Mouse (Mus musculus): ENCODE results near the gene Olfr920.

Olfr920 gene

GRCm38 (mm10) chr9:38751999-38752398, at the start of gene Olfr920:
TSS of gene Olfr920 (plus strand) at chr9:38752299.
- no peak for DNase-seq (ENCODE audit: low spot score)

GRCm38 (mm10) chr9:38718102-38718501, 34.0 kb upstream of the Olfr920 start, which contains the start of gene Vwa5a:
TSS of gene Vwa5a (plus strand) at chr9:38718268.
- no peak for DNase-seq (ENCODE audit: low spot score)

GRCm38 (mm10) chr9:38718927-38719441, 33.1 kb upstream of the Olfr920 start:
- DNase-seq (ENCODE audit: low spot score): no peak

GRCm38 (mm10) chr9:38724044-38724443, 28.1 kb upstream of the Olfr920 start:
- DNase-seq (ENCODE audit: low spot score): no peak

GRCm38 (mm10) chr9:38728218-38728617, 23.9 kb upstream of the Olfr920 start:
- DNase-seq (ENCODE audit: low spot score): no peak

GRCm38 (mm10) chr9:38741408-38741807, 10.7 kb upstream of the Olfr920 start:
- no peak for DNase-seq (ENCODE audit: low spot score)

GRCm38 (mm10) chr9:38744619-38745315, 7.3 kb upstream of the Olfr920 start:
- no peak for DNase-seq (ENCODE audit: low spot score)

- no peak for DNase-seq (ENCODE audit: low spot score)
Observed at GRCm38 (mm10) chr9:38772768-38773167, 20.7 kb downstream of the Olfr920 start, which contains the start of gene Olfr921. TSS of gene Olfr921 (plus strand) at chr9:38773068.

GRCm38 (mm10) chr9:38792689-38793088, 40.6 kb downstream of the Olfr920 start:
- no peak for DNase-seq (ENCODE audit: low spot score)

- DNase-seq (ENCODE audit: low spot score): no peak
Observed at GRCm38 (mm10) chr9:38805696-38806095, 53.6 kb downstream of the Olfr920 start.
